Mouse (Mus musculus): ENCODE data around the gene Spast. TPM values are rescaled to one million over a fixed set of nuclear protein-coding genes. Genes with fewer than 3 reads are reported as not detected.

Gene Spast
- 15.8 and 17.7 TPM in 2 replicates for polyA plus RNA-seq (2014; fragmentation: Nextera tagmentation; extraction: Ambion mirVana)

DNA sequence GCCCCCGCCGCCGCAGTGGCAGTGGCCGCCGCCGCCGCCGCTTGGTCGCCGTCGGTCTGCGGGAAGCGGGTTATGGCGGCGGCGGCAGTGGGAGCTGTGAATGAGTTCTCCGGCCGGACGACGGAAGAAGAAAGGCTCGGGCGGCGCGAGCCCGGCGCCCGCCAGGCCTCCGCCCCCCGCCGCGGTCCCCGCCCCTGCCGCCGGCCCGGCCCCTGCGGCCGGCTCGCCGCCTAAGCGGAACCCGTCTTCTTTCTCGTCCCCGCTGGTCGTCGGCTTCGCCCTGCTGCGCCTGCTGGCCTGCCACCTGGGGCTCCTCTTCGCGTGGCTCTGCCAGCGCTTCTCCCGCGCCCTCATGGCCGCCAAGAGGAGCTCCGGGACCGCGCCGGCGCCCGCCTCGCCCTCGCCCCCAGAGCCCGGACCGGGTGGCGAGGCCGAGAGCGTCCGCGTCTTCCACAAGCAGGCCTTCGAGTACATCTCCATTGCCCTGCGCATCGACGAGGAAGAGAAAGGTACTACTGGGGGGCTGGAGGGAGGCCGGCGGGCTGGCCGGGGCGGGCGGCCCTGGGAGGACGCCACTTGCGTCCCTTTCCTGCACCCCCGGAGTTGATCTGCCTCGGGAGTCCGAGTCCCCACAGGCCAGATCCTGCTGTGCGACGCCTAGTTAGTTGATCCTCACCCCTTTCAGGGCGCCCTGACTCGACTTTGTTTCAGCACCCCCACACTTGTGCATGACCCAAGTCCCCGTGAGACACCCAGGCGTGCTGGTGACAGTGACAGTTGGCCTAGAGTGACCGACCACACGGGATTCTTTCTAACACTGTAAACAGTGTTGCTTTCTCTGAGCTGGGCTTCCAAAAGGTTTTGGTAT, at the start of gene Spast:
Gene Spast, plus strand, starts transcription at position 51 of the 868 bp plus-strand sequence.
- Histone ChIP-seq H3K4me3 (ENCODE audit: low read depth, low read length) (peak within 1 kb of the TSS; percentile 82), H3K9me3 (ENCODE audit: control insufficient read depth, low read length) (no peaks in the 10 kb centered on the region), H3K4me2 (peak within 1 kb of the TSS; percentile 87), H3K9ac (ENCODE audit: low read depth, low read length) (peak within 1 kb of the TSS; percentile 84), H3K4me1 (replicated peaks; ENCODE audit: control insufficient read depth, insufficient read depth, low read length) (peaks cover 23% of the 10 kb centered on the region), H3K27me3 (replicated peaks; ENCODE audit: control insufficient read depth, insufficient read depth, low read length) (no peaks in the 10 kb centered on the region), H3K27ac (ENCODE audit: low read depth, low read length) (peak within 1 kb of the TSS; percentile 93), H3K36me3 (ENCODE audit: control insufficient read depth, insufficient read depth, low read length) (peaks cover 2% of the 10 kb centered on the region; the same call in 1 of the 2 replicates)
- under 1% methylated on average over 81 of the region's 90 CpGs for WGBS
- peak; percentile 76 for DNase-seq (ENCODE audit: low spot score)
- ATAC-seq (replicated peaks; ENCODE audit: low FRiP score): peak; percentile 86

DNA sequence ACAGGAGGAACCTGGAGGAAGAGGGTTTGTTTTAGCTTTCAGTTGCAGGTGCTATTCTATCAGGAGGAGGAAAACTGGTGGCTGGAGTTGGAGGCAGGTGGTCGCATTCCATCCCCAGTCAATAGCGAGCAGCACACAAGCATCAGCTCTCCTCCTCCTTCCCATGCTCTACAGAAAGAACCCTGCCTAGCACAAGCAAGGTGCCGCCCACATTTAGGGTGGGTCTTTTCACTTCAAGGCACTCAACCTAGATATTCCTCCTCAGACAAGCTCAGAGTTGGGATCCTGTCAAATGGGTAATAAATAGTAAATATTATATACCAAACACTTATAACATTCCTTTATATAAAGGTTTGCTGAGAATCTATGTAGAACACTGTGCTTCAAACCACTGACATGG, 48.6 kb upstream of the Spast start:
- Histone ChIP-seq H3K9me3 (ENCODE audit: control insufficient read depth, low read length) (no peaks in the 10 kb centered on the region), H3K36me3 (ENCODE audit: control insufficient read depth, insufficient read depth, low read length) (peaks cover 10% of the 10 kb centered on the region; the same call in 1 of the 2 replicates), H3K9ac (ENCODE audit: low read depth, low read length) (no peak overlapping the region), H3K4me1 (replicated peaks; ENCODE audit: control insufficient read depth, insufficient read depth, low read length) (peaks cover 34% of the 10 kb centered on the region), H3K27me3 (replicated peaks; ENCODE audit: control insufficient read depth, insufficient read depth, low read length) (no peaks in the 10 kb centered on the region), H3K27ac (ENCODE audit: low read depth, low read length) (no peak overlapping the region), H3K4me3 (ENCODE audit: low read depth, low read length) (no peak overlapping the region), H3K4me2 (peak overlapping the region; percentile 12; the same call in 1 of the 2 replicates)
- ATAC-seq (replicated peaks; ENCODE audit: low FRiP score) (no peak), DNase-seq (ENCODE audit: low spot score) (no peak)
- 80% methylated on average over 3 of the region's 3 CpGs for WGBS

DNA sequence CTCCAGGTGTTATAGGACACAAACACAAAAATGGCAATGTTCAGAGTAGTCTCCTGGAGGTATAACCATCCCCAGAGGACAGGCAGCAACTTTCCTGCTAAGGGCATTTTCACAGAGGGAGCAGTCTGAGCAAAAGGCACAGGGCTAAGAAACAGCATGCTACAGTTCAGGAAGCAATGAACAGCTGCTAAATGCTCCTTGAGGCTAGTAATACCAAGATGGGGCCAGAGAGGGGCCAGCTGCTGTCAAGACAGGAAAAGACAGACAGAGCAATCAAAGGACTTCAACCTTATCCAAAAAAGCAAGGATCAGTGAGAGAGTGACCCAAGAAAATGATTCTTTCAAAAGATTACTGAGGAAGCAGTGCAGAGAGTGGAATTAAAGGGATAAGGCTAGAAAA, 47.9 kb upstream of the Spast start:
- Histone ChIP-seq H3K27ac (ENCODE audit: low read depth, low read length) (peak overlapping the region; percentile 48), H3K9me3 (ENCODE audit: control insufficient read depth, low read length) (no peaks in the 10 kb centered on the region), H3K9ac (ENCODE audit: low read depth, low read length) (no peak overlapping the region), H3K4me1 (replicated peaks; ENCODE audit: control insufficient read depth, insufficient read depth, low read length) (peaks cover 30% of the 10 kb centered on the region), H3K27me3 (replicated peaks; ENCODE audit: control insufficient read depth, insufficient read depth, low read length) (no peaks in the 10 kb centered on the region), H3K4me2 (peak overlapping the region; percentile 89), H3K4me3 (ENCODE audit: low read depth, low read length) (no peak overlapping the region), H3K36me3 (ENCODE audit: control insufficient read depth, insufficient read depth, low read length) (peaks cover 10% of the 10 kb centered on the region; the same call in 1 of the 2 replicates)
- DNase-seq (ENCODE audit: low spot score) (no peak), ATAC-seq (replicated peaks; ENCODE audit: low FRiP score) (no peak)

GRCm38 (mm10) chr17:74291640-74292361, 47.0 kb upstream of the Spast start:
- Histone ChIP-seq H3K9me3 (ENCODE audit: control insufficient read depth, low read length) (no peaks in the 10 kb centered on the region), H3K27ac (ENCODE audit: low read depth, low read length) (no peak overlapping the region), H3K27me3 (replicated peaks; ENCODE audit: control insufficient read depth, insufficient read depth, low read length) (no peaks in the 10 kb centered on the region), H3K4me3 (ENCODE audit: low read depth, low read length) (peak overlapping the region; percentile 11; the same call in 1 of the 2 replicates), H3K4me2 (peak overlapping the region; percentile 89), H3K9ac (ENCODE audit: low read depth, low read length) (no peak overlapping the region), H3K4me1 (replicated peaks; ENCODE audit: control insufficient read depth, insufficient read depth, low read length) (peaks cover 27% of the 10 kb centered on the region), H3K36me3 (ENCODE audit: control insufficient read depth, insufficient read depth, low read length) (peaks cover 10% of the 10 kb centered on the region; the same call in 1 of the 2 replicates)
- 60% methylated on average over 4 of the region's 4 CpGs for WGBS
- DNase-seq (ENCODE audit: low spot score): no peak
- no peak for ATAC-seq (replicated peaks; ENCODE audit: low FRiP score)

- WGBS: 2% methylated on average over 18 of the region's 18 CpGs
- H3K4me2 ChIP-seq: peak overlapping the region; percentile 89
- H3K9ac ChIP-seq (ENCODE audit: low read depth, low read length): peak overlapping the region; percentile 96
- peak overlapping the region; percentile 90 for H3K4me3 ChIP-seq (ENCODE audit: low read depth, low read length)
- no peaks in the 10 kb centered on the region for H3K9me3 ChIP-seq (ENCODE audit: control insufficient read depth, low read length)
- peaks cover 4% of the 10 kb centered on the region for H3K36me3 ChIP-seq (ENCODE audit: control insufficient read depth, insufficient read depth, low read length)
- ATAC-seq (replicated peaks; ENCODE audit: low FRiP score) (no peak; the same call in 1 of the 2 replicates), DNase-seq (ENCODE audit: low spot score) (peak; percentile 70)
- no peaks in the 10 kb centered on the region for H3K27me3 ChIP-seq (replicated peaks; ENCODE audit: control insufficient read depth, insufficient read depth, low read length)
- peak overlapping the region; percentile 97 for H3K27ac ChIP-seq (ENCODE audit: low read depth, low read length)
- peaks cover 25% of the 10 kb centered on the region for H3K4me1 ChIP-seq (replicated peaks; ENCODE audit: control insufficient read depth, insufficient read depth, low read length)
Measured at GRCm38 (mm10) chr17:74293687-74294425, 44.9 kb upstream of the Spast start.

GRCm38 (mm10) chr17:74294426-74295025, 44.3 kb upstream of the Spast start:
- Histone ChIP-seq H3K4me3 (ENCODE audit: low read depth, low read length) (peak overlapping the region; percentile 90), H3K27me3 (replicated peaks; ENCODE audit: control insufficient read depth, insufficient read depth, low read length) (no peaks in the 10 kb centered on the region), H3K9ac (ENCODE audit: low read depth, low read length) (peak overlapping the region; percentile 96), H3K36me3 (ENCODE audit: control insufficient read depth, insufficient read depth, low read length) (peaks cover 4% of the 10 kb centered on the region), H3K4me1 (replicated peaks; ENCODE audit: control insufficient read depth, insufficient read depth, low read length) (peaks cover 23% of the 10 kb centered on the region), H3K27ac (ENCODE audit: low read depth, low read length) (peak overlapping the region; percentile 97), H3K9me3 (ENCODE audit: control insufficient read depth, low read length) (no peaks in the 10 kb centered on the region), H3K4me2 (peak overlapping the region; percentile 89)
- ATAC-seq (replicated peaks; ENCODE audit: low FRiP score): peak; percentile 86
- DNase-seq (ENCODE audit: low spot score): peak; percentile 86
- WGBS: under 1% methylated on average over 70 of the region's 80 CpGs

DNA sequence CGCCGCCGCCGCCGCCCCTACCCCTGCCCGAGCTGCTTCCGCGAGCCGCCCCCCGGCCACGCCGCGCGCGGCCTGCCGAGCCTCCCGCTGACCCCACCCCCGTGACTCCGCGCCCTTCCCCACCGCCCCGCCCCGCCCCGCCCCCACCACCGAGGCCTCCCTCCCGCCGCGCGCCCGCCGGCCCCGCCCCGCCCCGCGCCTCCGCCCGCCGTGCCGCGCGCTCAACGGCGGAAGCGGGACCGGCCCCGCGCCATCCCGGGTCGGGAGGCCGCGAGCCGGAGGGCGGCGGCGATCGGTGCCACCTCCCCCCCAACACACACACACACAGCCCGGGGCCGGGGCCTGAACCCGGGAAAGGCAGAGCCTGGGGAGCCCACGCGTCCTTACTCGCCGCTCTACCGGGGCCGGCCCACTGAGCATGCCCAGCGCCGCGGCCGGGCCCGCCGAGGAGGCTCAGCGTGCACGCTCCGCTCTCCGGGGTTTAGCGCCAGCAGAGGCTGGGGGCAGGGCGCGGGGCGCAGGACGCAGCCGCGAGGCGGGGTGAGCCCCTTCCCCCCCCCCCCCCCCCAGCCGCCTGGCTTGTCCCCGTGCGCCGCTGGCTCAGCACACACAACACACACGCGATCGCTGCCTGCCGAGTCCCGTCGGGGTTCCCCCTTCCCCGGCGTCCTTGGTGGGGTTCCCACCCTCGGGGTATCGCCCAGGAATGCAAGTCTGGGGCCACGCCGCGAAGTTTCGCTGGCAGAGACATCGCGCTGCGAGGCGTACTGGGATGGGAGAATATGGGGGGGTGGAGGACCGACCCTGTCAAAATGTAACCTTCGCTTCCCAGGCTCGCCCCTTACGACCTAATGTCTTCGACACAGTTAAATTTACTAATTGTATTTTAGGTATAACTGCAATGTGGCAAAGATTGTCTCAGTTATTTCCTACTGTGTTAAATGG, 43.5 kb upstream of the Spast start, which contains the start of gene Memo1:
Gene Memo1, minus strand, starts transcription at position 496 of the 945 bp plus-strand sequence.
- H3K9ac ChIP-seq (ENCODE audit: low read depth, low read length): peak within 1 kb of the TSS; percentile 96
- no peaks in the 10 kb centered on the region for H3K9me3 ChIP-seq (ENCODE audit: control insufficient read depth, low read length)
- peak; percentile 81 for ATAC-seq (replicated peaks; ENCODE audit: low FRiP score)
- H3K36me3 ChIP-seq (ENCODE audit: control insufficient read depth, insufficient read depth, low read length): peaks cover 7% of the 10 kb centered on the region
- H3K4me3 ChIP-seq (ENCODE audit: low read depth, low read length): peak within 1 kb of the TSS; percentile 90
- no peaks in the 10 kb centered on the region for H3K27me3 ChIP-seq (replicated peaks; ENCODE audit: control insufficient read depth, insufficient read depth, low read length)
- under 1% methylated on average over 56 of the region's 110 CpGs for WGBS
- peak within 1 kb of the TSS; percentile 89 for H3K4me2 ChIP-seq
- H3K27ac ChIP-seq (ENCODE audit: low read depth, low read length): peak within 1 kb of the TSS; percentile 97
- DNase-seq (ENCODE audit: low spot score): peak; percentile 90
- peaks cover 20% of the 10 kb centered on the region for H3K4me1 ChIP-seq (replicated peaks; ENCODE audit: control insufficient read depth, insufficient read depth, low read length)
